Mouse (Mus musculus): ENCODE data around the gene Iqsec1.

- TF ChIP-seq POLR2A (IDR thresholded peaks at IDR 0.05; ENCODE audit: extremely low read depth, insufficient read depth, low read length) (no peak), CTCF (IDR thresholded peaks at IDR 0.05; ENCODE audit: low read depth, low read length) (no peak)
These were observed 15.7 kb upstream of the Iqsec1 start for GRCm38 (mm10) chr6:91004157-91004556.
